Mouse (Mus musculus) embryonic fibroblast, embryonic 13.5 days (primary cell): ENCODE measurements at regions not wholly inside any gene's neighbourhood (a gene's known extent, or its start where the extent isn't known, plus 50 kb on each side); places are given as distances from the start of the nearest gene placed in this dataset.

Source experiments
- CTCF ChIP-seq: IDR thresholded peaks from 2 replicates; pipeline ENCODE4 v1.5.1; 2011; ENCODE audit warnings: mild to moderate bottlenecking, control low read depth, low read length, moderate library complexity, borderline replicate concordance; ENCODE audit not compliant: insufficient read depth
- POLR2A ChIP-seq: IDR thresholded peaks from 2 replicates; pipeline ENCODE4 v1.6.1; 2011; ENCODE audit warnings: low read depth, mild to moderate bottlenecking, control low read depth, low read length, moderate library complexity

DNA sequence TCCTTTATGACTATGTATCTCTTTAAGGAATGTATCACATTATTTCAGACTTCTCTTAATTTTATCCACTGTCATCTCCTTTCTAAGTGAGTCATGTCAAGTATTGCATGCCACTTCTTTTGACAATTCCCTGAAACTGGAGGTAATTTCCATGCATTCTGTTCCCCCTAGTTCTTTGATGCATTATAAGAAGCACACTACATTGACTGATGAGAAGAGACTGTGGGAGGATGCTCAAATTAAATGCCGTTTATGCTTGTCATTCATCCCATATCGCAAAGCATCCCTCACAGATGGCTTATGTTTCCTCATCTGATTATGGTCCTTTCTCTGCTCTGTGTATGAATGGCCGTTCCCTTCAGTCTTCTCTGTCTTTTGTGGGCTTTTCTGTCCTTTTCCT lies 57.2 kb upstream of the Hypm start:
- TF ChIP-seq POLR2A (no peak), CTCF (no peak)
